Mouse (Mus musculus) midbrain, postnatal 0 days (tissue): ENCODE measurements at regions not wholly inside any gene's neighbourhood (a gene's known extent, or its start where the extent isn't known, plus 50 kb on each side); places are given as distances from the start of the nearest gene placed in this dataset.

Experiments used
- ATAC-seq: fragments of 200-750 bp; cut with Nextera tagmentation; 2 replicates; pipeline ENCODE4 v1.8.0; 2017; ENCODE audit warnings: moderate number of reproducible peaks, mild to moderate bottlenecking, moderate TSS enrichment, moderate library complexity; ENCODE audit not compliant: low FRiP score
- DNase-seq: peaks from one replicate; pipeline ENCODE4 v3.0.0-alpha.2; 2015; ENCODE audit warnings: low spot score
- H3K27ac ChIP-seq: fragments of 300-500 bp; sonication (generic); 2 replicates; pipeline ENCODE4 v1.5.1; 2014; ENCODE audit warnings: low read depth, mild to moderate bottlenecking, low read length, mixed read lengths
- H3K27me3 ChIP-seq: fragments of 300-500 bp; sonication (generic); 2 replicates; pipeline ENCODE4 v1.6.1; 2014; ENCODE audit warnings: low read length, control low read depth, mixed read lengths; ENCODE audit not compliant: insufficient read depth
- H3K36me3 ChIP-seq: fragments of 300-500 bp; sonication (generic); 2 replicates; pipeline ENCODE4 v1.6.1; 2014; ENCODE audit warnings: low read length, control low read depth, mixed read lengths; ENCODE audit not compliant: insufficient read depth
- H3K4me1 ChIP-seq: fragments of 300-500 bp; sonication (generic); 2 replicates; pipeline ENCODE4 v1.6.1; 2014; ENCODE audit warnings: mild to moderate bottlenecking, control low read depth, antibody characterized with exemption, low read length, mixed read lengths; ENCODE audit not compliant: insufficient read depth
- H3K4me2 ChIP-seq: fragments of 300-500 bp; sonication (generic); 2 replicates; pipeline ENCODE4 v1.6.1; 2014; ENCODE audit warnings: low read depth, mild to moderate bottlenecking, low read length, mixed read lengths; ENCODE audit not compliant: poor library complexity, severe bottlenecking
- H3K4me3 ChIP-seq: fragments of 300-500 bp; sonication (generic); 2 replicates; pipeline ENCODE4 v1.5.1; 2014; ENCODE audit warnings: low read depth, mild to moderate bottlenecking, low read length, moderate library complexity
- H3K9ac ChIP-seq: fragments of 300-500 bp; sonication (generic); replicated peaks from 2 replicates; pipeline ENCODE4 v1.6.1; 2014; ENCODE audit warnings: mild to moderate bottlenecking, low read length, moderate library complexity, mixed read lengths; ENCODE audit not compliant: poor library complexity, severe bottlenecking
- H3K9me3 ChIP-seq: fragments of 300-500 bp; sonication (generic); 2 replicates; pipeline ENCODE4 v1.6.1; 2016; ENCODE audit warnings: low read length, control low read depth
- CTCF ChIP-seq: IDR thresholded peaks from 2 replicates; pipeline ENCODE4 v1.5.1; 2016; ENCODE audit warnings: antibody characterized with exemption, mild to moderate bottlenecking
- WGBS: fragments of 180-500 bp; shearing (Covaris S2); extraction: QIAGEN DNeasy Blood & Tissue Kit; methylation state at CpG from one replicate; pipeline ENCODE4 v1.1.7; 2014; 5-methylcytosine and 5-hydroxymethylcytosine counted together

DNA sequence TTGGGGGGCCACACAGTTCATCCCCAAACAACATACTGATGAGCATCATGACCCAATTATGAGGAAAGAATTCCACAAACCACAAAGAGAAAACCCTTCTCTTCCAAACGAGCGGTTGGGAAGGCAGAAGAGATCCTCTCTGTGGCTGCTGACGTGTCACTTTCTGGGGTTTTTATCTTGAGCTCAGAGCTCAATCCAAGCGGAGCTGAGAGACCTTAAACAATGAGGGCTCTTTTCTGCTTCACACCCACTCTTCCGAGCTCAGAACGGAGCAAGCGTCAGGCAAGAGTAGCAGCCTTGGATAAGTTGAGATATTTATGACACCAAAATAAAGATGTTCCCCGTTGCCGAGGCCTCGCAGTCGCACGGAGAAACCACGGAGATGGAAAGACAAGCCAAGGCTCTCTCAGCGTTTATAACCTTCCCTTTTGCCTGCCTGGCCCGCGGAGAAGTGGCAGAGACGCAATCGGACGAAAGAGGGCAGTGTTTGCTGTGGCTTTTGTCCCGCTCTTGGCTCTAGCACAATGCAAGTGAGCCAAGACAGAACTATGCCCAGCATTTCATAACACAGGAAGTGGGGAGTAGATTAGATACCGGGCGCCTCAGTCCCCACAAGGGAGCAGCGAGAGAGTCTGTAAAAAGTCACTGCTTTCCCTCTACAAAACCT is 100.7 kb downstream of the Chic2 start:
- Histone ChIP-seq H3K36me3 (no peaks in the 10 kb centered on the region), H3K27me3 (peaks cover 44% of the 10 kb centered on the region), H3K4me2 (peak overlapping the region; percentile 50), H3K9ac (0 out of 2 replicates have a peak overlapping the region, but pooled peaks have one; percentile 24), H3K9me3 (no peaks in the 10 kb centered on the region), H3K4me1 (no peaks in the 10 kb centered on the region), H3K4me3 (peak overlapping the region; percentile 19), H3K27ac (no peak overlapping the region; the same call in 1 of the 2 replicates)
- WGBS, result 2% methylated on average over 23 of the region's 23 CpGs
- DNase-seq, result peak; percentile 90
- peak; percentile 70 for ATAC-seq
- TF ChIP-seq CTCF, result peak; percentile 89

- ATAC-seq (no peak), DNase-seq (peak; percentile 33)
- H3K27me3 ChIP-seq, result peaks cover 29% of the 10 kb centered on the region
- 6% methylated on average over 13 of the region's 13 CpGs for WGBS
- H3K27ac ChIP-seq, result no peak overlapping the region
- no peaks in the 10 kb centered on the region for H3K36me3 ChIP-seq
- TF ChIP-seq CTCF, result no peak
- H3K4me3 ChIP-seq, result no peak overlapping the region
- no peaks in the 10 kb centered on the region for H3K4me1 ChIP-seq
- no peak overlapping the region for H3K4me2 ChIP-seq
- H3K9me3 ChIP-seq, result no peaks in the 10 kb centered on the region
- H3K9ac ChIP-seq, result no peak overlapping the region
Measured at GRCm38 (mm10) chr5:74941426-74941825, 103.1 kb downstream of the Chic2 start.

GRCm38 (mm10) chr5:74937416-74937940 is 107.1 kb downstream of the Chic2 start:
- no peak for TF ChIP-seq CTCF

GRCm38 (mm10) chr5:74936087-74936486 is 108.5 kb downstream of the Chic2 start:
- H3K4me1 ChIP-seq, result no peaks in the 10 kb centered on the region
- H3K27me3 ChIP-seq, result peaks cover 8% of the 10 kb centered on the region; the same call in 1 of the 2 replicates
- DNase-seq (no peak), ATAC-seq (no peak)
- 84% methylated on average over 5 of the region's 5 CpGs for WGBS
- no peaks in the 10 kb centered on the region for H3K9me3 ChIP-seq
- no peak overlapping the region for H3K4me2 ChIP-seq
- H3K27ac ChIP-seq, result no peak overlapping the region
- TF ChIP-seq CTCF, result no peak
- no peak overlapping the region for H3K4me3 ChIP-seq
- no peaks in the 10 kb centered on the region for H3K36me3 ChIP-seq
- H3K9ac ChIP-seq, result no peak overlapping the region

More at GRCm38 (mm10) chr5:74937416-74937940, 107.1 kb downstream of the Chic2 start:
- ATAC-seq (no peak), DNase-seq (no peak)
- no peak overlapping the region for H3K9ac ChIP-seq
- H3K4me3 ChIP-seq, result no peak overlapping the region
- H3K36me3 ChIP-seq, result no peaks in the 10 kb centered on the region
- H3K9me3 ChIP-seq, result no peaks in the 10 kb centered on the region
- no peaks in the 10 kb centered on the region for H3K4me1 ChIP-seq
- H3K27ac ChIP-seq, result no peak overlapping the region
- 60% methylated on average over 7 of the region's 7 CpGs for WGBS
- no peak overlapping the region for H3K4me2 ChIP-seq
- peaks cover 8% of the 10 kb centered on the region; the same call in 1 of the 2 replicates for H3K27me3 ChIP-seq

DNA sequence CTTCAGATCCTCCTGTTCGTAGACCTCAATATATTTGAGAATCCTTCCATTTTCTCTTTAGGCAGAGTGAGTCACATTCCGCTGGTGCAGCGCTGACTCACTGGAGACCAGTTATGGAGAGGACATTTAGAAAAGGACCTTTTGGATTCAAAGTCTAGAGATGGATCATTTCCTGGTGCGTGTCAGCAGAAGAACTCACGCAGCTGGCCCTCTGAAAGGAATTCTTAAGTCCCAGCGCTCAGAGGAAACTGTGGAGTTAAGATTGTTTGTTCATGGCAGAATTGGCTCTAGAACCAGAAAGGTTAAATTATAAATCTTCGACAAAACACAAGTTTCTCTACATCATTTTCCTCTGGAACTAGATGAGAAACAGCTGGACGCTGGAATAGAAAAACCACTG is 108.9 kb downstream of the Chic2 start:
- ATAC-seq (no peak), DNase-seq (no peak)
- peaks cover 8% of the 10 kb centered on the region; the same call in 1 of the 2 replicates for H3K27me3 ChIP-seq
- TF ChIP-seq CTCF, result no peak
- WGBS, result 87% methylated on average over 8 of the region's 8 CpGs
- H3K9ac ChIP-seq, result no peak overlapping the region
- no peak overlapping the region for H3K4me2 ChIP-seq
- H3K4me3 ChIP-seq, result no peak overlapping the region
- H3K4me1 ChIP-seq, result no peaks in the 10 kb centered on the region
- H3K36me3 ChIP-seq, result no peaks in the 10 kb centered on the region
- H3K27ac ChIP-seq, result no peak overlapping the region
- no peaks in the 10 kb centered on the region for H3K9me3 ChIP-seq

DNA sequence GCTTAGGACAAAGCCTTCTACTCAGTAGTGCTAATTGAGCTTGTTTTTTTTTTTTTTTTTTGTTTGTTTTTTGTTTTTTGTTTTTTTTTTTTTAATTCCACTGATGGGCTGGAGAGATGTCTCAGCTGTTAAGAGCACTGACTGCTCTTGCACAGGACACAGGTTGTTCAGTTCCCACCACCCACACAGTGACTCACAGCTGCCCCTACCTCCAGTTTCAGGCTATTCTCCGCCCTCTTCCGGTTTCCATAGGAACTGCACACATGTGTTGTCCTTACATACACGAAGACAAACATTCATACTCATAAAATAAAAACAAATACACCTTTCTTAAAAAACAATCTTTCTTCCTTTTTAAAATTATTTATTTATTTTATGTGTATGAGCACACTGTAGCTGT is 111.3 kb downstream of the Chic2 start:
- WGBS, result 90% methylated on average over 3 of the region's 3 CpGs
- no peaks in the 10 kb centered on the region for H3K36me3 ChIP-seq
- H3K4me1 ChIP-seq, result no peaks in the 10 kb centered on the region
- H3K4me2 ChIP-seq, result no peak overlapping the region
- no peak overlapping the region for H3K4me3 ChIP-seq
- no peak for ATAC-seq
- TF ChIP-seq CTCF, result no peak
- no peak overlapping the region for H3K9ac ChIP-seq
- no peak for DNase-seq
- H3K27me3 ChIP-seq, result no peaks in the 10 kb centered on the region
- no peaks in the 10 kb centered on the region for H3K9me3 ChIP-seq
- H3K27ac ChIP-seq, result no peak overlapping the region
